Mouse (Mus musculus): ENCODE measurements at regions not wholly inside any gene's neighbourhood (a gene's known extent, or its start where the extent isn't known, plus 50 kb on each side); places are given as distances from the start of the nearest gene placed in this dataset.

GRCm38 (mm10) chr17:48825212-48825913 is 106.8 kb upstream of the Lrfn2 start:
- WGBS, result 56% methylated on average over 9 of the region's 9 CpGs
- no peak overlapping the region for H3K27ac ChIP-seq

GRCm38 (mm10) chr17:48838297-48838979 is 93.7 kb upstream of the Lrfn2 start:
- no peaks in the 10 kb centered on the region for H3K36me3 ChIP-seq (ENCODE audit: control insufficient read depth, insufficient read depth, low read length)
- intact Hi-C loops (cut with DNase I), result no loop called here
- 72% methylated on average over 20 of the region's 20 CpGs for WGBS
- DNase-seq, result no peak
- no peaks in the 10 kb centered on the region for H3K27me3 ChIP-seq (ENCODE audit: control insufficient read depth, insufficient read depth, low read length)
- H3K27ac ChIP-seq, result no peak overlapping the region
- no peak overlapping the region for H3K9ac ChIP-seq (ENCODE audit: low read depth, low read length)
- H3K4me1 ChIP-seq (ENCODE audit: control insufficient read depth, insufficient read depth, low read length), result no peaks in the 10 kb centered on the region
- H3K79me2 ChIP-seq (replicated peaks; ENCODE audit: control insufficient read depth, insufficient read depth, low read length), result no peaks in the 10 kb centered on the region
- no peak overlapping the region for H3K4me3 ChIP-seq
- TF ChIP-seq EP300 (IDR thresholded peaks at IDR 0.05; ENCODE audit: insufficient read depth, low read depth, low read length) (no peak), POLR2A (IDR thresholded peaks at IDR 0.05; ENCODE audit: insufficient read depth, low read depth, low read length) (no peak), CTCF (IDR thresholded peaks at IDR 0.05) (no peak)

More at GRCm38 (mm10) chr17:48825212-48825913, 106.8 kb upstream of the Lrfn2 start:
- no peaks in the 10 kb centered on the region for H3K27me3 ChIP-seq (ENCODE audit: control insufficient read depth, insufficient read depth, low read length)
- DNase-seq, result peak in 1 of 2 experiments; percentile 7
- no peaks in the 10 kb centered on the region for H3K79me2 ChIP-seq (replicated peaks; ENCODE audit: control insufficient read depth, insufficient read depth, low read length)
- no peak overlapping the region for H3K9ac ChIP-seq (ENCODE audit: low read depth, low read length)
- TF ChIP-seq POLR2A (IDR thresholded peaks at IDR 0.05; ENCODE audit: insufficient read depth, low read depth, low read length) (no peak), EP300 (IDR thresholded peaks at IDR 0.05; ENCODE audit: insufficient read depth, low read depth, low read length) (no peak), CTCF (IDR thresholded peaks at IDR 0.05) (no peak)
- H3K4me1 ChIP-seq (ENCODE audit: control insufficient read depth, insufficient read depth, low read length), result no peaks in the 10 kb centered on the region
- no peaks in the 10 kb centered on the region for H3K36me3 ChIP-seq (ENCODE audit: control insufficient read depth, insufficient read depth, low read length)
- no peak overlapping the region for H3K4me3 ChIP-seq
- intact Hi-C loops (cut with DNase I), result no loop called here

DNA sequence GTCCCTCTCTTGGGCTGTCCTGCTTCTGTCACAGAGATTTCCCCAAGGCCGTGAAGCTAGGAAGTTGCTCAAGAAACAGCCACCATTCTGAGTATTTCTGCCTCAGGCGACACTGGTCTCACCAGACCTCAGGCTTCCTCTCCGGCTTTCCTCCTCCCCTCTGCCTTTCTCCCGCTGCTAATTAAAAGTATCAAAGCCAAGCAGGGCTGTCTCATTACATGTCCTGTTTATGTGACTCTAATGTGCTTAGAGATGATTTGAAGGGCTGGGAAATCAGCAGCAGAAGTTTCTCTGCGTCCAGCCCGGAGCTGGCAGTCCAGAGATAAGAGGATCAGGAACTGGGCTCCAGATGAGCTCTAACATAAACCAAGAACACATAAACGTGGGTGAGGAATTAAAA is 84.3 kb upstream of the Lrfn2 start:
- no peaks in the 10 kb centered on the region for H3K79me2 ChIP-seq (replicated peaks; ENCODE audit: control insufficient read depth, insufficient read depth, low read length)

GRCm38 (mm10) chr17:48850910-48851309 is 81.3 kb upstream of the Lrfn2 start:
- Histone ChIP-seq H3K9ac (ENCODE audit: low read depth, low read length) (no peak overlapping the region), H3K79me2 (replicated peaks; ENCODE audit: control insufficient read depth, insufficient read depth, low read length) (no peaks in the 10 kb centered on the region), H3K27ac (no peak overlapping the region), H3K36me3 (ENCODE audit: control insufficient read depth, insufficient read depth, low read length) (no peaks in the 10 kb centered on the region), H3K27me3 (ENCODE audit: control insufficient read depth, insufficient read depth, low read length) (no peaks in the 10 kb centered on the region), H3K4me1 (ENCODE audit: control insufficient read depth, insufficient read depth, low read length) (no peaks in the 10 kb centered on the region), H3K4me3 (no peak overlapping the region)
- intact Hi-C loops (cut with DNase I), result no loop called here
- DNase-seq, result no peak
- TF ChIP-seq CTCF (IDR thresholded peaks at IDR 0.05), result no peak
- TF ChIP-seq EP300 (IDR thresholded peaks at IDR 0.05; ENCODE audit: insufficient read depth, low read depth, low read length), result no peak
- TF ChIP-seq POLR2A (IDR thresholded peaks at IDR 0.05; ENCODE audit: insufficient read depth, low read depth, low read length), result no peak

More for the DNA sequence above, 84.3 kb upstream of the Lrfn2 start:
- Histone ChIP-seq H3K4me3 (no peak overlapping the region), H3K9ac (ENCODE audit: low read depth, low read length) (no peak overlapping the region), H3K27me3 (ENCODE audit: control insufficient read depth, insufficient read depth, low read length) (no peaks in the 10 kb centered on the region), H3K36me3 (ENCODE audit: control insufficient read depth, insufficient read depth, low read length) (no peaks in the 10 kb centered on the region), H3K27ac (no peak overlapping the region), H3K4me1 (ENCODE audit: control insufficient read depth, insufficient read depth, low read length) (no peaks in the 10 kb centered on the region)
- DNase-seq, result no peak
- intact Hi-C loops (cut with DNase I), result no loop called here
- WGBS, result 41% methylated on average over 7 of the region's 7 CpGs
- TF ChIP-seq POLR2A (IDR thresholded peaks at IDR 0.05; ENCODE audit: insufficient read depth, low read depth, low read length) (no peak), EP300 (IDR thresholded peaks at IDR 0.05; ENCODE audit: insufficient read depth, low read depth, low read length) (no peak), CTCF (IDR thresholded peaks at IDR 0.05) (no peak)

DNA sequence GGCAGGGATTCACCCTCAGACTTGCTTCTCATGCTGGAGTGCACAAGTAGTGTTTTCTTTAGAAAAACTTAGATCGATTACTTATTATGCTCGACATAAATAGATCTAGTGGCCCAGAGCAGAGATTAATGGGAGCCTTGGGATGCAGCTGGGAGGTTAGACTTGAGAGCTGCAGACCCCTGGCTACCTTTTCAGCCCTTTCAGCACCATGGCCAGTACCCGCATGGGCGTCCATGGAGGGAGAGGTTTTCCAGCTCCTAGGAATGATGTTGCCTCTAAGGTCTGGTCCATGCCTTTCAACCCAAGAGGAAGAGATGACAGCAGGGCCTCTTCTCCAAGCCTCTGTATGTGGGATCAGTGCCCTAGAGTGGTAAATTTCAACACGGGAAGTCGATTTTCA is 73.3 kb upstream of the Lrfn2 start:
- H3K4me1 ChIP-seq (ENCODE audit: control insufficient read depth, insufficient read depth, low read length), result no peaks in the 10 kb centered on the region
- H3K4me3 ChIP-seq, result no peak overlapping the region
- H3K36me3 ChIP-seq (ENCODE audit: control insufficient read depth, insufficient read depth, low read length), result no peaks in the 10 kb centered on the region
- DNase-seq, result no peak
- no peaks in the 10 kb centered on the region for H3K79me2 ChIP-seq (replicated peaks; ENCODE audit: control insufficient read depth, insufficient read depth, low read length)
- no peak overlapping the region for H3K27ac ChIP-seq
- TF ChIP-seq EP300 (IDR thresholded peaks at IDR 0.05; ENCODE audit: insufficient read depth, low read depth, low read length) (no peak), CTCF (IDR thresholded peaks at IDR 0.05) (no peak), POLR2A (IDR thresholded peaks at IDR 0.05; ENCODE audit: insufficient read depth, low read depth, low read length) (no peak)
- intact Hi-C loops (cut with DNase I), result no loop called here
- no peaks in the 10 kb centered on the region for H3K27me3 ChIP-seq (ENCODE audit: control insufficient read depth, insufficient read depth, low read length)
- WGBS, result 47% methylated on average over 6 of the region's 6 CpGs
- H3K9ac ChIP-seq (ENCODE audit: low read depth, low read length), result no peak overlapping the region

GRCm38 (mm10) chr17:48870443-48870842 is 61.7 kb upstream of the Lrfn2 start:
- Histone ChIP-seq H3K9ac (ENCODE audit: low read depth, low read length) (no peak overlapping the region), H3K27ac (no peak overlapping the region), H3K4me3 (no peak overlapping the region), H3K27me3 (ENCODE audit: control insufficient read depth, insufficient read depth, low read length) (no peaks in the 10 kb centered on the region), H3K36me3 (ENCODE audit: control insufficient read depth, insufficient read depth, low read length) (no peaks in the 10 kb centered on the region), H3K79me2 (replicated peaks; ENCODE audit: control insufficient read depth, insufficient read depth, low read length) (no peaks in the 10 kb centered on the region), H3K4me1 (ENCODE audit: control insufficient read depth, insufficient read depth, low read length) (no peaks in the 10 kb centered on the region)
- intact Hi-C loops (cut with DNase I), result no loop called here
- no peak for TF ChIP-seq POLR2A (IDR thresholded peaks at IDR 0.05; ENCODE audit: insufficient read depth, low read depth, low read length)
- TF ChIP-seq CTCF (IDR thresholded peaks at IDR 0.05), result no peak
- TF ChIP-seq EP300 (IDR thresholded peaks at IDR 0.05; ENCODE audit: insufficient read depth, low read depth, low read length), result no peak
- WGBS, result 50% methylated on average over 6 of the region's 6 CpGs
- no peak for DNase-seq

Data from heart, adult 2 months (tissue).